Mouse (Mus musculus) ES-E14 (cell line): ENCODE data around the gene Klk1b21.

Experiments
- CHD2 ChIP-seq: IDR thresholded peaks from 2 replicates; pipeline ENCODE4 v1.6.1; 2014; ENCODE audit warnings: mild to moderate bottlenecking, low read depth, low read length, inconsistent platforms
- MAFK ChIP-seq: IDR thresholded peaks from 2 replicates; pipeline ENCODE4 v1.6.1; 2014; ENCODE audit warnings: mild to moderate bottlenecking, low read depth, low read length, inconsistent platforms; ENCODE audit not compliant: insufficient read depth

DNA sequence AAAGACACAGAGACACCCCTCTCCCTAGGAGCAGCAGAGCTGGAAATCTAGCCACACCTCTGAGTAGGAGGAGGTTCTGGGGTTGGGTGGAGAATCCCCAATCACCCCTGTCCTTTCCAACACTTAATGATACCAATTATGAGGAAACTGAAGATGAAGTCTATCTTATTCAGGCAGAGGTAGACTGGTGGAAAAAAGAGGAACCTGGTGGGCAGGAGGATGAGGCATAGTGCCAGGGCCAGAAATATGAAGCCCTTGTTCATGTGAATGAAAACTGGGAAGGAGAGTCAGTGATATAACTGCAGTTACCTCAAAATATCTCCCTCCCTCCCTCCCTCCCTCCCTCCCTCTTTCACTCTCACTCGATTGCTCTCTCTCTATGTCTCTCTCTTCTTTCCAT lies 24.4 kb upstream of the Klk1b21 start:
- TF ChIP-seq MAFK (no peak), CHD2 (no peak)
